Mouse (Mus musculus): ENCODE measurements around the gene Gm49337. TPM values are rescaled to one million over a fixed set of nuclear protein-coding genes. Genes with fewer than 3 reads are reported as not detected.
"Not testable (repeated sequence)": the region's sequence is repeated elsewhere in the genome, so short reads cannot be mapped to it uniquely, and the experiment has no call there.

Gm49337 gene
- polyA plus RNA-seq, 1 experiment from 2014 or later = not detected

- no peaks in the 10 kb centered on the region for H3K36me3 ChIP-seq
- H3K9ac ChIP-seq = no peak overlapping the region
- H3K27me3 ChIP-seq = no peaks in the 10 kb centered on the region
- 71% methylated on average over 1 of the region's 1 CpGs for WGBS
- 0 out of 2 replicates have a peak, but pooled peaks cover 3% of the 10 kb centered on the region for H3K4me1 ChIP-seq
- H3K9me3 ChIP-seq = no peaks in the 10 kb centered on the region
- H3K4me3 ChIP-seq = no peak overlapping the region
- no peak for ATAC-seq (ENCODE audit: insufficient number of reproducible peaks, insufficient read depth, low FRiP score, low TSS enrichment)
- H3K27ac ChIP-seq = 0 out of 2 replicates have a peak overlapping the region, but pooled peaks have one; percentile 17
- no peak overlapping the region for H3K4me2 ChIP-seq (replicated peaks)
These were observed 45.9 kb downstream of the Gm49337 start for GRCm38 (mm10) chr4:116219056-116219455.

GRCm38 (mm10) chr4:116220071-116220650 is 47.0 kb downstream of the Gm49337 start:
- H3K4me2 ChIP-seq (replicated peaks) = peak overlapping the region; percentile 72
- H3K4me3 ChIP-seq = peak overlapping the region; percentile 64
- H3K4me1 ChIP-seq = 0 out of 2 replicates have a peak, but pooled peaks cover 3% of the 10 kb centered on the region
- peak overlapping the region; percentile 99 for H3K27ac ChIP-seq
- WGBS = 2% methylated on average over 6 of the region's 6 CpGs
- ATAC-seq (ENCODE audit: insufficient number of reproducible peaks, insufficient read depth, low FRiP score, low TSS enrichment) = no peak
- no peaks in the 10 kb centered on the region for H3K9me3 ChIP-seq
- H3K36me3 ChIP-seq = no peaks in the 10 kb centered on the region
- H3K9ac ChIP-seq = peak overlapping the region; percentile 91
- no peaks in the 10 kb centered on the region for H3K27me3 ChIP-seq

GRCm38 (mm10) chr4:116220780-116221139 is 47.6 kb downstream of the Gm49337 start:
- H3K4me3 ChIP-seq = peak overlapping the region; percentile 64
- no peaks in the 10 kb centered on the region for H3K27me3 ChIP-seq
- H3K9me3 ChIP-seq = no peaks in the 10 kb centered on the region
- H3K9ac ChIP-seq = peak overlapping the region; percentile 91
- ATAC-seq (ENCODE audit: insufficient number of reproducible peaks, insufficient read depth, low FRiP score, low TSS enrichment) = peak; percentile 43; the same call in 1 of the 2 replicates
- H3K36me3 ChIP-seq = no peaks in the 10 kb centered on the region
- H3K4me2 ChIP-seq (replicated peaks) = peak overlapping the region; percentile 72
- WGBS = under 1% methylated on average over 26 of the region's 26 CpGs
- peak overlapping the region; percentile 99 for H3K27ac ChIP-seq
- 0 out of 2 replicates have a peak, but pooled peaks cover 3% of the 10 kb centered on the region for H3K4me1 ChIP-seq

GRCm38 (mm10) chr4:116221140-116221851 is 48.1 kb downstream of the Gm49337 start, which contains the start of gene Pik3r3:
Gene Pik3r3 (plus strand): TSS chr4:116221618.
- Histone ChIP-seq H3K9ac (peak within 1 kb of the TSS; percentile 91), H3K36me3 (no peaks in the 10 kb centered on the region), H3K4me1 (0 out of 2 replicates have a peak, but pooled peaks cover 3% of the 10 kb centered on the region), H3K27ac (peak within 1 kb of the TSS; percentile 99), H3K9me3 (no peaks in the 10 kb centered on the region), H3K4me2 (replicated peaks) (peak within 1 kb of the TSS; percentile 72), H3K27me3 (no peaks in the 10 kb centered on the region), H3K4me3 (peak within 1 kb of the TSS; percentile 64)
- WGBS = under 1% methylated on average over 53 of the region's 53 CpGs
- ATAC-seq (ENCODE audit: insufficient number of reproducible peaks, insufficient read depth, low FRiP score, low TSS enrichment) = peak; percentile 99

GRCm38 (mm10) chr4:116221996-116222842 is 49.0 kb downstream of the Gm49337 start:
- under 1% methylated on average over 23 of the region's 23 CpGs for whole genome bisulfite sequencing

GRCm38 (mm10) chr4:116222843-116223119 is 49.6 kb downstream of the Gm49337 start:
- 2% methylated on average over 6 of the region's 6 CpGs for WGBS
- peak overlapping the region; percentile 99; the same call in 1 of the 2 replicates for H3K27ac ChIP-seq
- no peak for ATAC-seq (ENCODE audit: insufficient number of reproducible peaks, insufficient read depth, low FRiP score, low TSS enrichment)
- no peaks in the 10 kb centered on the region for H3K9me3 ChIP-seq
- H3K36me3 ChIP-seq = no peaks in the 10 kb centered on the region
- peak overlapping the region; percentile 91 for H3K9ac ChIP-seq
- H3K4me3 ChIP-seq = peak overlapping the region; percentile 64
- H3K27me3 ChIP-seq = no peaks in the 10 kb centered on the region
- 0 out of 2 replicates have a peak, but pooled peaks cover 3% of the 10 kb centered on the region for H3K4me1 ChIP-seq
- H3K4me2 ChIP-seq (replicated peaks) = peak overlapping the region; percentile 72

More at GRCm38 (mm10) chr4:116221996-116222842, 49.0 kb downstream of the Gm49337 start:
- Histone ChIP-seq H3K36me3 (no peaks in the 10 kb centered on the region), H3K9ac (peak overlapping the region; percentile 91), H3K4me2 (replicated peaks) (peak overlapping the region; percentile 72), H3K4me1 (0 out of 2 replicates have a peak, but pooled peaks cover 3% of the 10 kb centered on the region), H3K27ac (peak overlapping the region; percentile 99), H3K27me3 (no peaks in the 10 kb centered on the region), H3K9me3 (no peaks in the 10 kb centered on the region), H3K4me3 (peak overlapping the region; percentile 64)
- ATAC-seq (ENCODE audit: insufficient number of reproducible peaks, insufficient read depth, low FRiP score, low TSS enrichment) = no peak

GRCm38 (mm10) chr4:116243377-116243776 is 70.2 kb downstream of the Gm49337 start:
- Histone ChIP-seq H3K4me1 (no peaks in the 10 kb centered on the region), H3K9me3 (no peaks in the 10 kb centered on the region), H3K4me3 (no peak overlapping the region), H3K9ac (no peak overlapping the region), H3K4me2 (replicated peaks) (no peak overlapping the region), H3K27ac (no peak overlapping the region), H3K27me3 (no peaks in the 10 kb centered on the region), H3K36me3 (peaks cover 8% of the 10 kb centered on the region; the same call in 1 of the 2 replicates)
- no peak for ATAC-seq (ENCODE audit: insufficient number of reproducible peaks, insufficient read depth, low FRiP score, low TSS enrichment)
- 74% methylated on average over 3 of the region's 3 CpGs for WGBS

GRCm38 (mm10) chr4:116244240-116244639 is 71.1 kb downstream of the Gm49337 start:
- Histone ChIP-seq H3K27ac (no peak overlapping the region), H3K4me1 (no peaks in the 10 kb centered on the region), H3K27me3 (no peaks in the 10 kb centered on the region), H3K4me3 (no peak overlapping the region), H3K36me3 (peaks cover 7% of the 10 kb centered on the region; the same call in 1 of the 2 replicates), H3K9ac (no peak overlapping the region), H3K4me2 (replicated peaks) (no peak overlapping the region), H3K9me3 (no peaks in the 10 kb centered on the region)
- 79% methylated on average over 2 of the region's 2 CpGs for WGBS
- ATAC-seq (ENCODE audit: insufficient number of reproducible peaks, insufficient read depth, low FRiP score, low TSS enrichment) = no peak

- not testable (repeated sequence) for H3K4me1 ChIP-seq; ATAC-seq (ENCODE audit: insufficient number of reproducible peaks, insufficient read depth, low FRiP score, low TSS enrichment); H3K27me3 ChIP-seq; H3K4me2 ChIP-seq (replicated peaks); H3K9me3 ChIP-seq; H3K27ac ChIP-seq; H3K4me3 ChIP-seq; H3K36me3 ChIP-seq; H3K9ac ChIP-seq
- 44% methylated on average over 3 of the region's 3 CpGs for WGBS
These were observed 72.7 kb downstream of the Gm49337 start for GRCm38 (mm10) chr4:116245926-116246325.

GRCm38 (mm10) chr4:116249986-116250385 is 76.8 kb downstream of the Gm49337 start:
- Histone ChIP-seq H3K4me2 (replicated peaks) (no peak overlapping the region), H3K36me3 (no peaks in the 10 kb centered on the region), H3K4me1 (no peaks in the 10 kb centered on the region), H3K9me3 (no peaks in the 10 kb centered on the region), H3K9ac (no peak overlapping the region), H3K27me3 (no peaks in the 10 kb centered on the region), H3K27ac (no peak overlapping the region), H3K4me3 (no peak overlapping the region)
- ATAC-seq (ENCODE audit: insufficient number of reproducible peaks, insufficient read depth, low FRiP score, low TSS enrichment) = no peak
- 93% methylated on average over 3 of the region's 3 CpGs for WGBS

GRCm38 (mm10) chr4:116268220-116268619 is 95.0 kb downstream of the Gm49337 start:
- Histone ChIP-seq H3K27ac (no peak overlapping the region), H3K4me1 (no peaks in the 10 kb centered on the region), H3K4me3 (no peak overlapping the region), H3K9ac (no peak overlapping the region), H3K27me3 (no peaks in the 10 kb centered on the region), H3K9me3 (no peaks in the 10 kb centered on the region), H3K36me3 (peaks cover 61% of the 10 kb centered on the region), H3K4me2 (replicated peaks) (no peak overlapping the region)
- WGBS = 94% methylated on average over 6 of the region's 6 CpGs
- no peak for ATAC-seq (ENCODE audit: insufficient number of reproducible peaks, insufficient read depth, low FRiP score, low TSS enrichment)

Data from embryonic facial prominence, embryonic 12.5 days (tissue).